Mouse (Mus musculus) left cerebral cortex, adult 2 months (tissue): ENCODE measurements around the gene B4galnt3. TPM values are rescaled to one million over a fixed set of nuclear protein-coding genes. Genes with fewer than 3 reads are reported as not detected.

Experiments
- DNase-seq, 2 experiments: peaks; one replicate each; pipeline ENCODE4 v3.0.0; 2021 to 2022; ENCODE audit warnings: low spot score in 2 of 2, mixed read lengths in 1 of 2; ENCODE audit errors: extremely low spot score in 1 of 2
- H3K27ac ChIP-seq: fragments of 200-600 bp; 2 replicates; pipeline ENCODE4 v1.8.1; 2022
- H3K4me3 ChIP-seq: fragments of 200-600 bp; 2 replicates; pipeline ENCODE4 v1.8.1; 2022
- CTCF ChIP-seq: fragments of 200-600 bp; IDR thresholded peaks from 2 replicates; pipeline ENCODE4 v1.8.1; 2022; ENCODE audit warnings: antibody characterized with exemption, mild to moderate bottlenecking, moderate library complexity
- intact Hi-C: fragments of 180-260 bp; cut with DNase I; formaldehyde crosslinking; loops from one replicate; pipeline ENCODE4 v1.15.1; 2025
- total RNA-seq, 2 experiments: library from RNA; stranded (reverse); gene quantifications; 2 replicates each; pipeline ENCODE4 v1.2.3; 2021

B4galnt3 gene
- total RNA-seq, 2 experiments from 2014 or later, result 0.93 to 1.3 TPM

GRCm38 (mm10) chr6:120190365-120190764 is 104.0 kb downstream of the B4galnt3 start:
- no peak overlapping the region for H3K4me3 ChIP-seq
- no peak overlapping the region for H3K27ac ChIP-seq
- intact Hi-C loops, result loop anchor here (5.0 kb wide), 1 partner anchor 78 kb away; no protein-coding TSS in a partner anchor
- DNase-seq, result no peak
- no peak for TF ChIP-seq CTCF

- no peak for DNase-seq
- intact Hi-C loops, result no loop called here
- TF ChIP-seq CTCF, result no peak; the same call in 1 of the 2 replicates
- H3K27ac ChIP-seq, result no peak overlapping the region
- H3K4me3 ChIP-seq, result no peak overlapping the region
Observed at GRCm38 (mm10) chr6:120189287-120189686, 105.1 kb downstream of the B4galnt3 start.

- intact Hi-C loops, result no loop called here
- DNase-seq, result no peak
- Histone ChIP-seq H3K27ac (no peak overlapping the region), H3K4me3 (no peak overlapping the region)
- no peak; the same call in 1 of the 2 replicates for TF ChIP-seq CTCF
Observed at GRCm38 (mm10) chr6:120188376-120189235, 105.8 kb downstream of the B4galnt3 start.

GRCm38 (mm10) chr6:120187587-120188176 is 106.7 kb downstream of the B4galnt3 start:
- no peak overlapping the region for H3K27ac ChIP-seq
- H3K4me3 ChIP-seq, result no peak overlapping the region
- no peak for DNase-seq
- intact Hi-C loops, result no loop called here
- no peak for TF ChIP-seq CTCF

GRCm38 (mm10) chr6:120186594-120186993 is 107.8 kb downstream of the B4galnt3 start:
- no peak overlapping the region for H3K27ac ChIP-seq

GRCm38 (mm10) chr6:120185756-120186155 is 108.6 kb downstream of the B4galnt3 start:
- no peak for DNase-seq
- TF ChIP-seq CTCF, result no peak

More at GRCm38 (mm10) chr6:120186594-120186993, 107.8 kb downstream of the B4galnt3 start:
- no peak for DNase-seq
- H3K4me3 ChIP-seq, result no peak overlapping the region
- intact Hi-C loops, result no loop called here
- no peak for TF ChIP-seq CTCF

GRCm38 (mm10) chr6:120185012-120185730 is 109.2 kb downstream of the B4galnt3 start:
- Histone ChIP-seq H3K27ac (no peak overlapping the region), H3K4me3 (no peak overlapping the region)
- no peak for TF ChIP-seq CTCF
- intact Hi-C loops, result no loop called here
- DNase-seq, result no peak

More at GRCm38 (mm10) chr6:120185756-120186155, 108.6 kb downstream of the B4galnt3 start:
- Histone ChIP-seq H3K27ac (no peak overlapping the region), H3K4me3 (no peak overlapping the region)
- intact Hi-C loops, result no loop called here

GRCm38 (mm10) chr6:120183771-120184170 is 110.6 kb downstream of the B4galnt3 start:
- no peak overlapping the region for H3K27ac ChIP-seq
- no peak for DNase-seq
- H3K4me3 ChIP-seq, result no peak overlapping the region
- TF ChIP-seq CTCF, result no peak
- intact Hi-C loops, result no loop called here

- intact Hi-C loops, result no loop called here
- no peak for TF ChIP-seq CTCF
- Histone ChIP-seq H3K27ac (no peak overlapping the region), H3K4me3 (no peak overlapping the region)
- DNase-seq, result no peak
Observed at GRCm38 (mm10) chr6:120182160-120182559, 112.2 kb downstream of the B4galnt3 start.

GRCm38 (mm10) chr6:120180492-120180891 is 113.9 kb downstream of the B4galnt3 start:
- TF ChIP-seq CTCF, result no peak
- no peak for DNase-seq
- no peak overlapping the region for H3K4me3 ChIP-seq
- intact Hi-C loops, result no loop called here
- H3K27ac ChIP-seq, result no peak overlapping the region

GRCm38 (mm10) chr6:120179756-120180206 is 114.6 kb downstream of the B4galnt3 start:
- no peak for DNase-seq
- intact Hi-C loops, result no loop called here
- H3K4me3 ChIP-seq, result no peak overlapping the region

More at GRCm38 (mm10) chr6:120179756-120180206, 114.6 kb downstream of the B4galnt3 start:
- H3K27ac ChIP-seq, result no peak overlapping the region
- TF ChIP-seq CTCF, result no peak
